8 mouse cellular contexts compared by ENCODE assay signal in genomic region chr3:129299874-129300273, GRCm38 (mm10). TPM values are rescaled to one million over a fixed set of nuclear protein-coding genes. Genes with fewer than 3 reads are reported as not detected.
DNase-seq lines count a peak whose midpoint lies in the region; ATAC-seq and TF ChIP-seq lines count a peak whose summit lies in the region.

No protein-coding gene starts in this region.

- H3K9me3 ChIP-seq in forebrain, embryonic 14.5 days (replicated peaks; ENCODE audit: control insufficient read depth, low read length): no peaks in the 10 kb centered on the region
- H3K9me3 ChIP-seq in forebrain, embryonic 11.5 days (ENCODE audit: control insufficient read depth, low read length): no peaks in the 10 kb centered on the region
- no peaks in the 10 kb centered on the region for H3K9me3 ChIP-seq in limb, embryonic 14.5 days (ENCODE audit: control insufficient read depth, low read length)
- no peaks in the 10 kb centered on the region for H3K9me3 ChIP-seq in limb, embryonic 10.5 days (replicated peaks)
- H3K9me3 ChIP-seq in hindbrain, postnatal 0 days (ENCODE audit: low read length): no peaks in the 10 kb centered on the region

- no peaks in the 10 kb centered on the region for H3K27me3 ChIP-seq in forebrain, embryonic 14.5 days (replicated peaks; ENCODE audit: control insufficient read depth, insufficient read depth, low read length)
- no peaks in the 10 kb centered on the region for H3K27me3 ChIP-seq in forebrain, embryonic 11.5 days (ENCODE audit: control insufficient read depth, insufficient read depth, low read length)
- no peaks in the 10 kb centered on the region for H3K27me3 ChIP-seq in limb, embryonic 14.5 days (ENCODE audit: control insufficient read depth, insufficient read depth, low read length)
- no peaks in the 10 kb centered on the region for H3K27me3 ChIP-seq in limb, embryonic 10.5 days (ENCODE audit: low read depth, poor library complexity, severe bottlenecking)
- no peaks in the 10 kb centered on the region for H3K27me3 ChIP-seq in hindbrain, postnatal 0 days (ENCODE audit: insufficient read depth, low read length)

- peak; percentile 74 for DNase-seq in forebrain, embryonic 14.5 days (ENCODE audit: low spot score)
- DNase-seq in forebrain, embryonic 11.5 days (ENCODE audit: low spot score): no peak
- peak; percentile 75 for DNase-seq in limb, embryonic 14.5 days (ENCODE audit: low spot score)
- DNase-seq in limb, embryonic 10.5 days (ENCODE audit: low spot score): no peak
- DNase-seq in MN1 (ENCODE audit: low spot score): peak; percentile 48
- DNase-seq in hindbrain, postnatal 0 days (ENCODE audit: low spot score): peak; percentile 83
- DNase-seq in ovary, adult 18-20 months (ENCODE audit: low spot score): no peak
- no peak for DNase-seq in left cerebral cortex, adult 11 months (ENCODE audit: low spot score)

- no peak overlapping the region for H3K27ac ChIP-seq in forebrain, embryonic 14.5 days (ENCODE audit: low read depth, low read length)
- no peak overlapping the region for H3K27ac ChIP-seq in forebrain, embryonic 11.5 days (ENCODE audit: low read depth, low read length)
- H3K27ac ChIP-seq in limb, embryonic 14.5 days (replicated peaks; ENCODE audit: low read depth, low read length): no peak overlapping the region
- no peak overlapping the region for H3K27ac ChIP-seq in limb, embryonic 10.5 days
- H3K27ac ChIP-seq in hindbrain, postnatal 0 days: no peak overlapping the region

- no peak overlapping the region for H3K4me2 ChIP-seq in forebrain, embryonic 14.5 days (ENCODE audit: low read length)
- H3K4me2 ChIP-seq in forebrain, embryonic 11.5 days (ENCODE audit: low read depth, low read length, severe bottlenecking): no peak overlapping the region
- H3K4me2 ChIP-seq in limb, embryonic 14.5 days (replicated peaks; ENCODE audit: low read depth, low read length, severe bottlenecking): no peak overlapping the region
- H3K4me2 ChIP-seq in hindbrain, postnatal 0 days (ENCODE audit: low read depth, low read length): no peak overlapping the region

- peak; percentile 82 for TF ChIP-seq CTCF in hindbrain, postnatal 0 days (IDR thresholded peaks at IDR 0.05; ENCODE audit: low read depth)

- 79% methylated on average over 1 of the region's 1 CpGs for WGBS in forebrain, embryonic 14.5 days
- WGBS in forebrain, embryonic 11.5 days: 74% methylated on average over 1 of the region's 1 CpGs
- 71% methylated on average over 1 of the region's 1 CpGs for WGBS in limb, embryonic 14.5 days
- 73% methylated on average over 1 of the region's 1 CpGs for WGBS in limb, embryonic 10.5 days
- WGBS in hindbrain, postnatal 0 days: 72% methylated on average over 1 of the region's 1 CpGs

- no peak overlapping the region for H3K9ac ChIP-seq in forebrain, embryonic 14.5 days (ENCODE audit: low read length)
- H3K9ac ChIP-seq in forebrain, embryonic 11.5 days (ENCODE audit: low read length): no peak overlapping the region
- no peak overlapping the region for H3K9ac ChIP-seq in limb, embryonic 14.5 days (ENCODE audit: low read depth, low read length, severe bottlenecking)
- H3K9ac ChIP-seq in hindbrain, postnatal 0 days (replicated peaks; ENCODE audit: low read length): no peak overlapping the region

- H3K4me3 ChIP-seq in forebrain, embryonic 14.5 days (ENCODE audit: low read depth, low read length): no peak overlapping the region
- no peak overlapping the region for H3K4me3 ChIP-seq in forebrain, embryonic 11.5 days (ENCODE audit: low read depth, low read length)
- H3K4me3 ChIP-seq in limb, embryonic 14.5 days (replicated peaks; ENCODE audit: low read length): no peak overlapping the region
- no peak overlapping the region for H3K4me3 ChIP-seq in limb, embryonic 10.5 days
- H3K4me3 ChIP-seq in hindbrain, postnatal 0 days (ENCODE audit: low read length): no peak overlapping the region

- H3K36me3 ChIP-seq in forebrain, embryonic 14.5 days (ENCODE audit: control insufficient read depth, insufficient read depth, low read length): no peaks in the 10 kb centered on the region
- H3K36me3 ChIP-seq in forebrain, embryonic 11.5 days (ENCODE audit: control insufficient read depth, insufficient read depth, low read length): no peaks in the 10 kb centered on the region
- H3K36me3 ChIP-seq in limb, embryonic 14.5 days (ENCODE audit: control insufficient read depth, insufficient read depth, low read length): no peaks in the 10 kb centered on the region
- H3K36me3 ChIP-seq in limb, embryonic 10.5 days: no peaks in the 10 kb centered on the region
- H3K36me3 ChIP-seq in hindbrain, postnatal 0 days (ENCODE audit: insufficient read depth, low read length): no peaks in the 10 kb centered on the region

- TF ChIP-seq POLR2A in limb, embryonic 14.5 days (IDR thresholded peaks at IDR 0.05; ENCODE audit: borderline replicate concordance, extremely low read depth, insufficient read depth, insufficient read length): no peak

- H3K4me1 ChIP-seq in forebrain, embryonic 14.5 days (ENCODE audit: control insufficient read depth, insufficient read depth, low read length): no peaks in the 10 kb centered on the region
- H3K4me1 ChIP-seq in forebrain, embryonic 11.5 days (replicated peaks; ENCODE audit: control insufficient read depth, insufficient read depth, low read length): no peaks in the 10 kb centered on the region
- no peaks in the 10 kb centered on the region for H3K4me1 ChIP-seq in limb, embryonic 14.5 days (ENCODE audit: control insufficient read depth, insufficient read depth, low read length)
- H3K4me1 ChIP-seq in limb, embryonic 10.5 days: peaks cover 3% of the 10 kb centered on the region; the same call in 1 of the 2 replicates
- no peaks in the 10 kb centered on the region for H3K4me1 ChIP-seq in hindbrain, postnatal 0 days (ENCODE audit: insufficient read depth, low read length)

- ATAC-seq in forebrain, embryonic 14.5 days: peak; percentile 50; the same call in 1 of the 2 replicates
- no peak; the same call in 1 of the 2 replicates for ATAC-seq in forebrain, embryonic 11.5 days (replicated peaks; ENCODE audit: low FRiP score)
- no peak for ATAC-seq in limb, embryonic 14.5 days (ENCODE audit: low FRiP score, low read depth)
- ATAC-seq in hindbrain, postnatal 0 days: 0 out of 2 replicates have a peak, but pooled peaks have one; percentile 7

RNA-seq across cellular contexts. Expression of gene Enpep, which starts 32.6 kb away (rescaled TPM):
- 1.5 and 2.2 TPM in 2 replicates for polyA plus RNA-seq in forebrain, embryonic 14.5 days (2014; fragmentation: Nextera tagmentation; extraction: Ambion mirVana)
- polyA plus RNA-seq in forebrain, embryonic 11.5 days (2014; fragmentation: Nextera tagmentation; extraction: Ambion mirVana): 0.24 and 0.39 TPM in 2 replicates
- 2.6 and 3.1 TPM in 2 replicates for polyA plus RNA-seq in limb, embryonic 14.5 days (2012; rRNA removed)
- polyA plus RNA-seq in limb, embryonic 14.5 days (2014; fragmentation: Nextera tagmentation; extraction: Ambion mirVana): 1.7 and 3.0 TPM in 2 replicates
- 0.20 and 0.31 TPM in 2 replicates for polyA plus RNA-seq in limb, embryonic 10.5 days (2016; fragmentation: Nextera tagmentation; extraction: Ambion mirVana)
- total RNA-seq in hindbrain, postnatal 0 days (2014; rRNA removed): 1.5 and 7.7 TPM in 2 replicates
- polyA plus RNA-seq in hindbrain, postnatal 0 days (2015; fragmentation: Nextera tagmentation; extraction: Ambion mirVana): 2.5 and 3.0 TPM in 2 replicates

Comparison
In these comparisons a context has a peak if more than half of its experiments do, and no peak if none do; other contexts are left out.
1. ATAC-seq: peak in forebrain, embryonic 14.5 days (single experiment) and hindbrain, postnatal 0 days (single experiment); none in forebrain, embryonic 11.5 days (single experiment) and limb, embryonic 14.5 days (single experiment).
2. DNase-seq: peak in forebrain, embryonic 14.5 days (single experiment), limb, embryonic 14.5 days (single experiment), MN1 (single experiment) and hindbrain, postnatal 0 days (single experiment); none in forebrain, embryonic 11.5 days (single experiment), limb, embryonic 10.5 days (single experiment), ovary, adult 18-20 months (single experiment) and left cerebral cortex, adult 11 months (single experiment).